8 mouse cellular contexts compared by ENCODE assay signal in genomic region chr19:43939769-43940689, GRCm38 (mm10). TPM values are rescaled to one million over a fixed set of nuclear protein-coding genes. Genes with fewer than 3 reads are reported as not detected.
A peak's percentile ranks its signal among the peaks of the same experiment; 100 is the strongest.
DNase-seq lines count a peak whose midpoint lies in the region; ATAC-seq and TF ChIP-seq lines count a peak whose summit lies in the region.

Dnmbp (minus strand) TSS chr19:43940191.

- H3K27me3 ChIP-seq in forebrain, embryonic 11.5 days (ENCODE audit: control insufficient read depth, insufficient read depth, low read length) = no peaks in the 10 kb centered on the region
- H3K27me3 ChIP-seq in heart, embryonic 15.5 days = no peaks in the 10 kb centered on the region
- H3K27me3 ChIP-seq in liver, embryonic 14.5 days (ENCODE audit: control insufficient read depth, insufficient read depth, low read length) = no peaks in the 10 kb centered on the region
- no peaks in the 10 kb centered on the region for H3K27me3 ChIP-seq in stomach, embryonic 14.5 days (ENCODE audit: control insufficient read depth, insufficient read depth, low read length)

- ATAC-seq in CD4-positive, CD25-positive, alpha-beta regulatory T cell, adult 4 months = peak; percentile 89
- peak; percentile 92 for ATAC-seq in forebrain, embryonic 11.5 days (replicated peaks; ENCODE audit: low FRiP score)
- peak; percentile 92 for ATAC-seq in heart, embryonic 15.5 days (replicated peaks; ENCODE audit: insufficient number of reproducible peaks, insufficient read depth, low FRiP score, low read depth)
- ATAC-seq in liver, embryonic 14.5 days (ENCODE audit: insufficient read depth) = peak; percentile 83
- ATAC-seq in stomach, embryonic 14.5 days (ENCODE audit: insufficient number of reproducible peaks, insufficient read depth, low FRiP score, low read depth) = peak; percentile 82

- no peaks in the 10 kb centered on the region; the same call in 1 of the 2 replicates for H3K4me1 ChIP-seq in forebrain, embryonic 11.5 days (replicated peaks; ENCODE audit: control insufficient read depth, insufficient read depth, low read length)
- peaks cover 28% of the 10 kb centered on the region for H3K4me1 ChIP-seq in heart, embryonic 15.5 days (replicated peaks)
- H3K4me1 ChIP-seq in liver, embryonic 14.5 days (replicated peaks; ENCODE audit: control insufficient read depth in 2 of 2, insufficient read depth in 2 of 2, low read length in 1 of 2) = peaks cover 0 to 13% of the 10 kb centered on the region in 2 experiments; a peak in 1 of 4 replicates
- H3K4me1 ChIP-seq in stomach, embryonic 14.5 days (ENCODE audit: control insufficient read depth, insufficient read depth, low read length) = peaks cover 13% of the 10 kb centered on the region

- no peak for TF ChIP-seq EP300 in liver, embryonic 14.5 days (IDR thresholded peaks at IDR 0.05; ENCODE audit: low read depth)

- H3K4me3 ChIP-seq in forebrain, embryonic 11.5 days (ENCODE audit: low read depth, low read length) = peak within 1 kb of the TSS; percentile 77
- peak within 1 kb of the TSS; percentile 80 for H3K4me3 ChIP-seq in heart, embryonic 15.5 days
- H3K4me3 ChIP-seq in liver, embryonic 14.5 days (ENCODE audit: insufficient read depth in 1 of 2, low read depth in 2 of 2, low read length in 2 of 2) = peak within 1 kb of the TSS; percentile 51 to 65
- H3K4me3 ChIP-seq in stomach, embryonic 14.5 days (ENCODE audit: low read depth, low read length) = peak within 1 kb of the TSS; percentile 68

- peak within 1 kb of the TSS; percentile 82 for H3K4me2 ChIP-seq in forebrain, embryonic 11.5 days (ENCODE audit: low read depth, low read length, severe bottlenecking)
- peak within 1 kb of the TSS; percentile 75 for H3K4me2 ChIP-seq in heart, embryonic 15.5 days
- peak within 1 kb of the TSS; percentile 72 for H3K4me2 ChIP-seq in liver, embryonic 14.5 days (ENCODE audit: low read depth)
- H3K4me2 ChIP-seq in stomach, embryonic 14.5 days (replicated peaks; ENCODE audit: low read depth, low read length) = peak within 1 kb of the TSS; percentile 76

- H3K9ac ChIP-seq in forebrain, embryonic 11.5 days (ENCODE audit: low read length) = peak within 1 kb of the TSS; percentile 73
- H3K9ac ChIP-seq in heart, embryonic 15.5 days = peak within 1 kb of the TSS; percentile 93
- peak within 1 kb of the TSS; percentile 59 for H3K9ac ChIP-seq in liver, embryonic 14.5 days (replicated peaks)
- peak within 1 kb of the TSS; percentile 76 for H3K9ac ChIP-seq in stomach, embryonic 14.5 days (replicated peaks; ENCODE audit: low read depth, low read length)

- H3K27ac ChIP-seq in forebrain, embryonic 11.5 days (ENCODE audit: low read depth, low read length) = no peak within 1 kb of the TSS
- peak within 1 kb of the TSS; percentile 80 for H3K27ac ChIP-seq in heart, embryonic 15.5 days
- H3K27ac ChIP-seq in liver, embryonic 14.5 days = no peak within 1 kb of the TSS
- peak within 1 kb of the TSS; percentile 21; the same call in 1 of the 2 replicates for H3K27ac ChIP-seq in stomach, embryonic 14.5 days (ENCODE audit: low read length)

- DNase-seq in c-Kit-positive CD71-positive TER-119-negative erythroid progenitor cells, embryonic 14.5 days (ENCODE audit: low read depth) = peak; percentile 54
- peak; percentile 89 for DNase-seq in forebrain, embryonic 11.5 days (ENCODE audit: low spot score)
- peak; percentile 90 for DNase-seq in kidney, postnatal 14 days
- DNase-seq in liver, embryonic 14.5 days (ENCODE audit: low read depth in 3 of 3, low spot score in 3 of 3) = peak; percentile 33 to 41 (median 38)
- DNase-seq in neural tube, embryonic 10.5 days (ENCODE audit: extremely low spot score, low spot score) = peak; percentile 88

- no peaks in the 10 kb centered on the region for H3K9me3 ChIP-seq in forebrain, embryonic 11.5 days (ENCODE audit: control insufficient read depth, low read length)
- no peaks in the 10 kb centered on the region for H3K9me3 ChIP-seq in heart, embryonic 15.5 days (replicated peaks)
- no peaks in the 10 kb centered on the region for H3K9me3 ChIP-seq in liver, embryonic 14.5 days (ENCODE audit: control insufficient read depth, low read length)
- no peaks in the 10 kb centered on the region for H3K9me3 ChIP-seq in stomach, embryonic 14.5 days (ENCODE audit: control insufficient read depth, low read depth, low read length)

- TF ChIP-seq CTCF in liver, embryonic 14.5 days (IDR thresholded peaks at IDR 0.05; ENCODE audit: low read depth) = peak; percentile 75

- H3K36me3 ChIP-seq in forebrain, embryonic 11.5 days (ENCODE audit: control insufficient read depth, insufficient read depth, low read length) = no peaks in the 10 kb centered on the region
- no peaks in the 10 kb centered on the region for H3K36me3 ChIP-seq in heart, embryonic 15.5 days
- H3K36me3 ChIP-seq in liver, embryonic 14.5 days (replicated peaks; ENCODE audit: control insufficient read depth, insufficient read depth, low read depth) = no peaks in the 10 kb centered on the region
- H3K36me3 ChIP-seq in stomach, embryonic 14.5 days (ENCODE audit: control insufficient read depth, insufficient read depth, low read length) = no peaks in the 10 kb centered on the region

- WGBS in forebrain, embryonic 11.5 days = 3% methylated on average over 87 of the region's 94 CpGs
- 4% methylated on average over 71 of the region's 94 CpGs for WGBS in heart, embryonic 15.5 days
- WGBS in liver, embryonic 14.5 days (ENCODE audit: insufficient replicate concordance) = 3% methylated on average over 89 of the region's 94 CpGs
- 5% methylated on average over 62 of the region's 94 CpGs for WGBS in stomach, embryonic 14.5 days

RNA-seq across cellular contexts. Expression of gene Dnmbp, which starts in this region (rescaled TPM):
- polyA plus RNA-seq in CD4-positive, CD25-positive, alpha-beta regulatory T cell, adult 4 months (2017; shearing (Covaris generic)) = 1 to 10 TPM; 5.9 to 7.9 TPM
- polyA plus RNA-seq in forebrain, embryonic 11.5 days (2014; fragmentation: Nextera tagmentation; extraction: Ambion mirVana) = 17.8 TPM in 2 replicates
- 8.5 and 11.1 TPM in 2 replicates for polyA plus RNA-seq in heart, embryonic 15.5 days (2015; fragmentation: Nextera tagmentation; extraction: Ambion mirVana)
- polyA plus RNA-seq in liver, embryonic 14.5 days (2012; rRNA removed) = 2.1 and 2.2 TPM in 2 replicates
- polyA plus RNA-seq in liver, embryonic 14.5 days (2014; fragmentation: Nextera tagmentation; extraction: Ambion mirVana) = 1.3 and 1.5 TPM in 2 replicates
- 28.0 and 30.5 TPM in 2 replicates for polyA plus RNA-seq in stomach, embryonic 14.5 days (2014; fragmentation: Nextera tagmentation; extraction: Ambion mirVana)

Comparison
In these comparisons a context has a peak if more than half of its experiments do, and no peak if none do; other contexts are left out.
1. DNase-seq: peak in every context shown above with its lines; median percentile 90 in kidney, postnatal 14 days; 89 in forebrain, embryonic 11.5 days; 88 in neural tube, embryonic 10.5 days; 54 in c-Kit-positive CD71-positive TER-119-negative erythroid progenitor cells, embryonic 14.5 days; 38 in liver, embryonic 14.5 days.
2. H3K27ac ChIP-seq: peak in heart, embryonic 15.5 days (single experiment) and stomach, embryonic 14.5 days (single experiment); none in forebrain, embryonic 11.5 days (single experiment) and liver, embryonic 14.5 days (single experiment).
3. Peak in every context shown above with its lines, with median percentiles within 50 percentile points of each other: ATAC-seq, H3K4me2 ChIP-seq, H3K4me3 ChIP-seq and H3K9ac ChIP-seq.